Mouse (Mus musculus) heart, embryonic 10.5 days (tissue): ENCODE measurements at regions not wholly inside any gene's neighbourhood (a gene's known extent, or its start where the extent isn't known, plus 50 kb on each side); places are given as distances from the start of the nearest gene placed in this dataset.
A peak's percentile ranks its signal among the peaks of the same experiment; 100 is the strongest.

Experiments used
- DNase-seq: peaks from one replicate; pipeline ENCODE4 v3.0.0-alpha.2; 2017; ENCODE audit warnings: low spot score
- H3K27ac ChIP-seq: fragments of 300-500 bp; sonication (generic); 2 replicates; pipeline ENCODE4 v1.5.1; 2016; ENCODE audit warnings: mild to moderate bottlenecking
- H3K27me3 ChIP-seq: fragments of 300-500 bp; sonication (generic); 2 replicates; pipeline ENCODE4 v1.6.1; 2016; ENCODE audit warnings: mild to moderate bottlenecking; ENCODE audit not compliant: poor library complexity, insufficient read depth, severe bottlenecking
- H3K36me3 ChIP-seq: fragments of 300-500 bp; sonication (generic); 2 replicates; pipeline ENCODE4 v1.6.1; 2016; ENCODE audit warnings: mild to moderate bottlenecking, moderate library complexity
- H3K4me1 ChIP-seq: fragments of 300-500 bp; sonication (generic); 2 replicates; pipeline ENCODE4 v1.6.1; 2016; ENCODE audit warnings: mild to moderate bottlenecking
- H3K4me3 ChIP-seq: fragments of 300-500 bp; sonication (generic); 2 replicates; pipeline ENCODE4 v1.5.1; 2016; ENCODE audit warnings: mild to moderate bottlenecking, moderate library complexity
- H3K9me3 ChIP-seq: fragments of 300-500 bp; sonication (generic); 2 replicates; pipeline ENCODE4 v1.6.1; 2016; ENCODE audit warnings: mild to moderate bottlenecking, moderate library complexity
- WGBS: fragments of 180-500 bp; shearing (Covaris S2); methylation state at CpG from one replicate; pipeline ENCODE4 v1.1.7; 2016; 5-methylcytosine and 5-hydroxymethylcytosine counted together

GRCm38 (mm10) chr9:62188379-62188778, 65.9 kb upstream of the Glce start:
- no peaks in the 10 kb centered on the region for H3K9me3 ChIP-seq
- peaks cover 21% of the 10 kb centered on the region for H3K27me3 ChIP-seq
- H3K27ac ChIP-seq: no peak overlapping the region
- 77% methylated on average over 3 of the region's 3 CpGs for WGBS
- no peak for DNase-seq
- no peaks in the 10 kb centered on the region for H3K36me3 ChIP-seq
- peaks cover 29% of the 10 kb centered on the region for H3K4me1 ChIP-seq
- H3K4me3 ChIP-seq: no peak overlapping the region

- Histone ChIP-seq H3K27me3 (peaks cover 17% of the 10 kb centered on the region), H3K36me3 (no peaks in the 10 kb centered on the region), H3K27ac (no peak overlapping the region), H3K4me3 (no peak overlapping the region), H3K9me3 (no peaks in the 10 kb centered on the region), H3K4me1 (peaks cover 19% of the 10 kb centered on the region; the same call in 1 of the 2 replicates)
- 60% methylated on average over 4 of the region's 4 CpGs for WGBS
- no peak for DNase-seq
Observed at GRCm38 (mm10) chr9:62186886-62187285, 64.4 kb upstream of the Glce start.

GRCm38 (mm10) chr9:62185516-62186280, 63.2 kb upstream of the Glce start:
- H3K4me1 ChIP-seq: peaks cover 21% of the 10 kb centered on the region; the same call in 1 of the 2 replicates
- peaks cover 12% of the 10 kb centered on the region for H3K27me3 ChIP-seq
- WGBS: 38% methylated on average over 7 of the region's 7 CpGs
- no peaks in the 10 kb centered on the region for H3K9me3 ChIP-seq
- H3K27ac ChIP-seq: no peak overlapping the region
- no peak for DNase-seq
- H3K36me3 ChIP-seq: no peaks in the 10 kb centered on the region
- H3K4me3 ChIP-seq: no peak overlapping the region

- Histone ChIP-seq H3K27ac (0 out of 2 replicates have a peak overlapping the region, but pooled peaks have one; percentile 2), H3K4me1 (peaks cover 14% of the 10 kb centered on the region; the same call in 1 of the 2 replicates), H3K9me3 (no peaks in the 10 kb centered on the region), H3K36me3 (no peaks in the 10 kb centered on the region), H3K27me3 (no peaks in the 10 kb centered on the region), H3K4me3 (no peak overlapping the region)
- no peak for DNase-seq
- 66% methylated on average over 9 of the region's 9 CpGs for WGBS
Observed at GRCm38 (mm10) chr9:62181182-62181830, 58.9 kb upstream of the Glce start.

- no peaks in the 10 kb centered on the region for H3K9me3 ChIP-seq
- peaks cover 11% of the 10 kb centered on the region; the same call in 1 of the 2 replicates for H3K4me1 ChIP-seq
- H3K4me3 ChIP-seq: no peak overlapping the region
- WGBS: 64% methylated on average over 11 of the region's 11 CpGs
- no peak for DNase-seq
- H3K36me3 ChIP-seq: no peaks in the 10 kb centered on the region
- 0 out of 2 replicates have a peak overlapping the region, but pooled peaks have one; percentile 2 for H3K27ac ChIP-seq
- no peaks in the 10 kb centered on the region for H3K27me3 ChIP-seq
Observed at GRCm38 (mm10) chr9:62180456-62181181, 58.2 kb upstream of the Glce start.

GRCm38 (mm10) chr9:62174651-62175050, 52.2 kb upstream of the Glce start:
- H3K36me3 ChIP-seq: no peaks in the 10 kb centered on the region
- WGBS: 83% methylated on average over 7 of the region's 7 CpGs
- H3K4me3 ChIP-seq: no peak overlapping the region
- H3K27ac ChIP-seq: no peak overlapping the region
- H3K27me3 ChIP-seq: no peaks in the 10 kb centered on the region
- H3K9me3 ChIP-seq: no peaks in the 10 kb centered on the region
- H3K4me1 ChIP-seq: peaks cover 5% of the 10 kb centered on the region; the same call in 1 of the 2 replicates
- DNase-seq: no peak
